Mouse (Mus musculus): ENCODE results near the gene Ankrd13d.

GRCm38 (mm10) chr19:4282898-4283553, at the start of gene Ankrd13d:
- no peak for TF ChIP-seq MAX (IDR thresholded peaks at IDR 0.05; ENCODE audit: low read length)
- no peak for TF ChIP-seq MAFK (IDR thresholded peaks at IDR 0.05; ENCODE audit: borderline replicate concordance, low read depth, low read length)
- TF ChIP-seq CTCF (IDR thresholded peaks at IDR 0.05 in 2 of 3, conservative IDR thresholded peaks at IDR 0.05 in 1 of 3; ENCODE audit: control insufficient read depth in 1 of 3, insufficient read depth in 1 of 3, low read depth in 2 of 3, low read length in 3 of 3, poor library complexity in 1 of 3, severe bottlenecking in 1 of 3) = peak; percentile 65 to 90 (median 76)
- TF ChIP-seq NELFE (IDR thresholded peaks at IDR 0.05; ENCODE audit: low read depth, low read length) = 0 out of 2 replicates have a peak, but pooled peaks have one; percentile 23
- TF ChIP-seq CHD1 (IDR thresholded peaks at IDR 0.05; ENCODE audit: low read depth, low read length) = no peak
